Mouse (Mus musculus) E14TG2a.4 (cell line): ENCODE data around the gene Aqp7.

Source experiments
- H3K27me3 ChIP-seq: 2 replicates; pipeline ENCODE4 v1.6.1; 2014; ENCODE audit warnings: low read length, control low read depth; ENCODE audit not compliant: insufficient read depth
- H3K36me3 ChIP-seq: 2 replicates; pipeline ENCODE4 v1.6.1; 2014; ENCODE audit warnings: low read length, control low read depth; ENCODE audit not compliant: insufficient read depth
- H3K4me1 ChIP-seq: replicated peaks from 2 replicates; pipeline ENCODE4 v1.6.1; 2014; ENCODE audit warnings: low read depth, low read length, control low read depth
- H3K4me3 ChIP-seq: replicated peaks from 2 replicates; pipeline ENCODE4 v1.5.1; 2014; ENCODE audit warnings: mild to moderate bottlenecking, low read length
- H3K9me3 ChIP-seq: 2 replicates; pipeline ENCODE4 v1.6.1; 2014; ENCODE audit warnings: low read length, control low read depth
- CTCF ChIP-seq: conservative IDR thresholded peaks from 2 replicates; pipeline ENCODE4 v1.5.1; 2014; ENCODE audit warnings: low read length
- NANOG ChIP-seq: IDR thresholded peaks from 2 replicates; pipeline ENCODE4 v1.6.1; 2014; ENCODE audit warnings: borderline replicate concordance, low read length, mixed read lengths
- POU5F1 ChIP-seq: IDR thresholded peaks from 2 replicates; pipeline ENCODE4 v1.6.1; 2014; ENCODE audit warnings: low read length, borderline replicate concordance

The Aqp7 gene

GRCm38 (mm10) chr4:41031242-41031641, 16.7 kb downstream of the Aqp7 start:
- peaks cover 29% of the 10 kb centered on the region for H3K36me3 ChIP-seq
- no peaks in the 10 kb centered on the region for H3K9me3 ChIP-seq
- no peak overlapping the region for H3K4me3 ChIP-seq
- peaks cover 46% of the 10 kb centered on the region for H3K4me1 ChIP-seq
- H3K27me3 ChIP-seq: no peaks in the 10 kb centered on the region
- no peak for TF ChIP-seq CTCF
- TF ChIP-seq POU5F1: no peak
- TF ChIP-seq NANOG: no peak

GRCm38 (mm10) chr4:41029372-41029771, 18.6 kb downstream of the Aqp7 start:
- H3K9me3 ChIP-seq: no peaks in the 10 kb centered on the region
- TF ChIP-seq NANOG (no peak), CTCF (no peak), POU5F1 (no peak)
- H3K36me3 ChIP-seq: peaks cover 47% of the 10 kb centered on the region
- peaks cover 52% of the 10 kb centered on the region for H3K4me1 ChIP-seq
- no peaks in the 10 kb centered on the region for H3K27me3 ChIP-seq
- no peak overlapping the region for H3K4me3 ChIP-seq

- no peaks in the 10 kb centered on the region for H3K9me3 ChIP-seq
- H3K4me3 ChIP-seq: no peak overlapping the region
- TF ChIP-seq NANOG (no peak), CTCF (peak; percentile 63)
- no peaks in the 10 kb centered on the region for H3K27me3 ChIP-seq
- peaks cover 58% of the 10 kb centered on the region for H3K36me3 ChIP-seq
- H3K4me1 ChIP-seq: peaks cover 62% of the 10 kb centered on the region
These were observed 19.7 kb downstream of the Aqp7 start for GRCm38 (mm10) chr4:41028272-41028671.

GRCm38 (mm10) chr4:41027872-41028271, 20.1 kb downstream of the Aqp7 start:
- H3K36me3 ChIP-seq: peaks cover 61% of the 10 kb centered on the region
- no peaks in the 10 kb centered on the region for H3K9me3 ChIP-seq
- peaks cover 65% of the 10 kb centered on the region for H3K4me1 ChIP-seq
- no peak overlapping the region for H3K4me3 ChIP-seq
- no peaks in the 10 kb centered on the region for H3K27me3 ChIP-seq
- no peak for TF ChIP-seq NANOG
- TF ChIP-seq CTCF: no peak
- no peak for TF ChIP-seq POU5F1

- H3K4me1 ChIP-seq: peaks cover 50% of the 10 kb centered on the region
- H3K4me3 ChIP-seq: no peak overlapping the region
- TF ChIP-seq NANOG (no peak), POU5F1 (no peak), CTCF (no peak)
- no peaks in the 10 kb centered on the region for H3K9me3 ChIP-seq
- no peaks in the 10 kb centered on the region for H3K27me3 ChIP-seq
- peaks cover 77% of the 10 kb centered on the region for H3K36me3 ChIP-seq
These were observed 21.7 kb downstream of the Aqp7 start for GRCm38 (mm10) chr4:41026086-41026787.

- no peak for TF ChIP-seq POU5F1
- no peak for TF ChIP-seq NANOG
- TF ChIP-seq CTCF: peak; percentile 61
- peaks cover 98% of the 10 kb centered on the region for H3K36me3 ChIP-seq
- peaks cover 24% of the 10 kb centered on the region for H3K4me1 ChIP-seq
- H3K9me3 ChIP-seq: no peaks in the 10 kb centered on the region
- H3K27me3 ChIP-seq: no peaks in the 10 kb centered on the region
- no peak overlapping the region for H3K4me3 ChIP-seq
These were observed 26.8 kb downstream of the Aqp7 start for GRCm38 (mm10) chr4:41021094-41021493.

GRCm38 (mm10) chr4:41015798-41016197, 32.1 kb downstream of the Aqp7 start:
- no peak overlapping the region for H3K4me3 ChIP-seq
- no peak for TF ChIP-seq NANOG
- TF ChIP-seq POU5F1: no peak
- no peak for TF ChIP-seq CTCF
- no peaks in the 10 kb centered on the region for H3K9me3 ChIP-seq
- peaks cover 99% of the 10 kb centered on the region for H3K36me3 ChIP-seq
- no peaks in the 10 kb centered on the region for H3K4me1 ChIP-seq
- no peaks in the 10 kb centered on the region for H3K27me3 ChIP-seq

GRCm38 (mm10) chr4:41013351-41013750, 34.6 kb downstream of the Aqp7 start:
- Histone ChIP-seq H3K4me1 (no peaks in the 10 kb centered on the region), H3K36me3 (peaks cover 99% of the 10 kb centered on the region), H3K9me3 (no peaks in the 10 kb centered on the region), H3K4me3 (no peak overlapping the region), H3K27me3 (no peaks in the 10 kb centered on the region)
- TF ChIP-seq CTCF (no peak), POU5F1 (no peak), NANOG (no peak)
